Mouse (Mus musculus) embryo, embryonic 10.5 days (tissue): ENCODE measurements around the gene Zfp598.
"Not testable (repeated sequence)": the region's sequence is repeated elsewhere in the genome, so short reads cannot be mapped to it uniquely, and the experiment has no call there.

ENCODE experiments used
- DNase-seq: peaks from one replicate; pipeline ENCODE4 v3.0.0-alpha.2; 2015; ENCODE audit warnings: low spot score

Zfp598 gene

GRCm38 (mm10) chr17:24721383-24721955 is 52.0 kb downstream of the Zfp598 start:
- not testable (repeated sequence) for DNase-seq

GRCm38 (mm10) chr17:24722220-24722924 is 52.9 kb downstream of the Zfp598 start:
- DNase-seq, result peak; percentile 24

GRCm38 (mm10) chr17:24723122-24723880 is 53.8 kb downstream of the Zfp598 start:
- peak; percentile 35 for DNase-seq

- DNase-seq, result no peak
Measured at GRCm38 (mm10) chr17:24723881-24724180, 54.3 kb downstream of the Zfp598 start.

- DNase-seq, result peak; percentile 98
Measured at GRCm38 (mm10) chr17:24724184-24724583, 54.7 kb downstream of the Zfp598 start, which contains the start of gene Ndufb10. Ndufb10 (minus strand) TSS chr17:24724478.

- DNase-seq, result no peak
Measured at GRCm38 (mm10) chr17:24725637-24726390, 56.3 kb downstream of the Zfp598 start.

GRCm38 (mm10) chr17:24727618-24728017 is 58.1 kb downstream of the Zfp598 start, which contains the start of gene Rpl3l:
Rpl3l (plus strand) TSS chr17:24727820.
- no peak for DNase-seq

- no peak for DNase-seq
Measured at GRCm38 (mm10) chr17:24728184-24728583, 58.7 kb downstream of the Zfp598 start.

GRCm38 (mm10) chr17:24729067-24729466 is 59.6 kb downstream of the Zfp598 start:
- DNase-seq, result no peak

GRCm38 (mm10) chr17:24730787-24731186 is 61.3 kb downstream of the Zfp598 start:
- DNase-seq, result no peak
